Mouse (Mus musculus) heart, adult 2 months (tissue): ENCODE data around the gene Ovol3.

Experiments used
- CTCF ChIP-seq: fragments of 200-600 bp; IDR thresholded peaks from 2 replicates; pipeline ENCODE4 v1.8.1; 2022; ENCODE audit warnings: antibody characterized with exemption, mild to moderate bottlenecking, moderate library complexity
- EP300 ChIP-seq: fragments of 200-500 bp; IDR thresholded peaks from 2 replicates; pipeline ENCODE4 v1.6.1; 2011; ENCODE audit warnings: low read depth, low read length, control low read depth; ENCODE audit not compliant: insufficient read depth
- POLR2A ChIP-seq: fragments of 200-500 bp; IDR thresholded peaks from 2 replicates; pipeline ENCODE4 v1.6.1; 2011; ENCODE audit warnings: mild to moderate bottlenecking, low read depth, low read length, control low read depth; ENCODE audit not compliant: insufficient read depth

DNA sequence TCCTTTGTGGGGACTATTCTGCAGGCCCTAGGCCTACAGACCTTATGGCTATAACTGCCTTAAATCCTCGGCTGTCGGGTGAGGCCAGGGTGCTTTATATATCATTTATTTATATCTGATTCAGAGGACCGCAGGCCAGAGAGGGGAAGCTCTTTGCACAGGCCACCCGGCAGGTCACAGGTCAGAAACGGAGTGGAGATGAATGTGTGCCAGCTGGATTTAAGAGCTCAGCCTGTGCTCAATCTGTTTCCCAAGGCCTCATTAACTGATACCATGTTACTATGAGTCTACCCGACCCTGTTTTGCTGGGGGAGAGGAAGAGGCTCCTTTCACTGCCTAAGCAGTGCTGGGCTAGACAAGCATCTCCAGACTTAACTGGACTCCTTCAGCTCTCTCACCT is 38.9 kb upstream of the Ovol3 start:
- TF ChIP-seq CTCF (no peak), EP300 (no peak), POLR2A (no peak)
